Mouse (Mus musculus) testis, adult 2 months (tissue): ENCODE measurements around the gene Frmd4a.

Source experiments
- CTCF ChIP-seq: fragments of 200-500 bp; IDR thresholded peaks from 2 replicates; pipeline ENCODE4 v1.5.1; 2012; ENCODE audit warnings: low read depth, mild to moderate bottlenecking, inconsistent platforms, low read length, moderate library complexity; ENCODE audit not compliant: control insufficient read depth, insufficient read depth, insufficient replicate concordance
- POLR2A ChIP-seq: fragments of 200-500 bp; IDR thresholded peaks from 2 replicates; pipeline ENCODE4 v1.6.1; 2012; ENCODE audit warnings: low read depth, mild to moderate bottlenecking, inconsistent platforms, low read length, moderate library complexity; ENCODE audit not compliant: control insufficient read depth

- TF ChIP-seq CTCF (no peak), POLR2A (no peak)
Measured at GRCm38 (mm10) chr2:4441840-4442239, 424.3 kb downstream of the Frmd4a start.
